Mouse (Mus musculus) megakaryocyte-erythroid progenitor cell, adult 5-6 weeks (primary cell): ENCODE measurements around the gene Dusp7. TPM values are rescaled to one million over a fixed set of nuclear protein-coding genes. Genes with fewer than 3 reads are reported as not detected.

Experiments
- ATAC-seq: replicated peaks from 2 replicates; pipeline ENCODE4 v1.8.0; 2016; ENCODE audit warnings: mild to moderate bottlenecking, inconsistent platforms; ENCODE audit not compliant: severe bottlenecking, poor library complexity, low FRiP score, low TSS enrichment
- total RNA-seq, 2 experiments: library from RNA; stranded (forward) in 1 of 2; stranded (reverse) in 1 of 2; fragments of 200-1000, 215-1000 nt in 1 of 2; fragments of >200 nt in 1 of 2; fragmentation: Nextera tagmentation in 1 of 2; gene quantifications; 2 replicates each; pipeline ENCODE4 v1.2.3; 2014 to 2017

Gene Dusp7
- total RNA-seq, 2 experiments from 2014 or later: 7.2 to 19.0 TPM

DNA sequence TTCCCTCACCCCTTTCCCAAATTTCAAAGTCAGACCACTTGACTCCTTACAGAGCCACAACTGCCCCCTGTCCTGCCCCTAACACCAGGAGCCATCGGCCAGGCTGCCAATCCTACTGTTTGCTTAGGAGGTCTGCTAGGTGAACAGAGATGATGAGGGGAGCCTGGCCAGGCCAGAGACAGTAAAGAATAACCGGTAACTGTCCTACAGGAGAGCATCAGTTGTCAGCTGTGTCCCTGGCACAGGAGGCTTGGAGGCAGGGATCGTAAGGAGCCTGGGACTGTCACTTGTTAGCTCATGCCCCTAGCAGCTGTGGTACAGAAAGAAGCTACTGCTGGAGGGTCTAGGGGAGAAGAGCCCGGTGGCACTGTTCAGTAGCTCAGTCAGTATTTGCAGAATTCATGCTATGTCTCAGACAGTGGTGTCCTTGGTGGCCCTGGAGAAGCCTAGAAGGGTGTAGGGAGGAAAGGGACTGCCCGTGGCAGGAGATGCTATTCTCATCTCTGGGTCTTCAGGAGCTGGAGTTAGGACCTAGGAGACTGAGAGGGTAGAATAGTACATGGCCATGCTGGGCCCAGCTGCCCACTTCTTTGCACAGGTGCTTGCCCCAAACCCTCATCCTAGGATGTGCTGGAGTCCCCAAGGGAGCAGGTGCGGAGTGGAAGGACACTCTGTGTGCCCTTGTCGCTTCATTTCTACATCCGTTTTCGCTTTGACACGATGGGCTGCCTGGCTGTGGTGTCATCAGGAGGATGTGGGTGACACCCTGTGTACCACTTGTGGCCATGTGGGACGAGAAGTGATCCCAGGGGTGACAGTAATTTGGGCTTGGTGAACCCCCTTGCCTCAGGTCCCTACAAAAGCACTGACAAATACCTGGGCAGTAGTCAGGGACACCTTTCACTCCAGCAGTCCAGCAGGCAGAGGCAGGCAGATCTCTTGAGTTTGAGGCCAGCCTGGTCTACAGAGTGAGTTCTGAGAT, 4.3 kb downstream of the Dusp7 start:
- no peak for ATAC-seq

- ATAC-seq: no peak
Measured at GRCm38 (mm10) chr9:106373973-106374372, 5.5 kb downstream of the Dusp7 start.

GRCm38 (mm10) chr9:106377247-106377646, 8.8 kb downstream of the Dusp7 start:
- ATAC-seq: no peak

DNA sequence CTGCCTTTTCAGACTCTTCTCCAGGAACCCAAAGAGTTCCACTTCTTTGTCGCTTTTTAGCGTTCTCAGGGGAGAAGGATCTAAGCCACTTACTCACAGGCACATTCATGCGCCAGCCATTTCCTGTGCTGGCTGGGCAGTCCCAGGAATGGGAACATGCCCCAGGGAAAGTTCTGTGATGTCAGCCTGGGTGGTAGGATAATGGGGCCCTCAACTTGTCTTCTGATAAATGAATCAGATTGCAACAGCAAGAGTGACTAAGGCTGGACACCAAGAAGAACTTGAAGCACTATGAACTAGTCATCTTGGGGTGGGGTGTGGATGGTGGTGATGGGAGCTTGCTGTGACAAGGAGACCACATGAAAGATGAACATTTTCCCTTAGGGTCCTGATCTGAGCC, 9.6 kb downstream of the Dusp7 start:
- ATAC-seq: no peak

- no peak for ATAC-seq
Measured at GRCm38 (mm10) chr9:106378753-106379152, 10.3 kb downstream of the Dusp7 start.

DNA sequence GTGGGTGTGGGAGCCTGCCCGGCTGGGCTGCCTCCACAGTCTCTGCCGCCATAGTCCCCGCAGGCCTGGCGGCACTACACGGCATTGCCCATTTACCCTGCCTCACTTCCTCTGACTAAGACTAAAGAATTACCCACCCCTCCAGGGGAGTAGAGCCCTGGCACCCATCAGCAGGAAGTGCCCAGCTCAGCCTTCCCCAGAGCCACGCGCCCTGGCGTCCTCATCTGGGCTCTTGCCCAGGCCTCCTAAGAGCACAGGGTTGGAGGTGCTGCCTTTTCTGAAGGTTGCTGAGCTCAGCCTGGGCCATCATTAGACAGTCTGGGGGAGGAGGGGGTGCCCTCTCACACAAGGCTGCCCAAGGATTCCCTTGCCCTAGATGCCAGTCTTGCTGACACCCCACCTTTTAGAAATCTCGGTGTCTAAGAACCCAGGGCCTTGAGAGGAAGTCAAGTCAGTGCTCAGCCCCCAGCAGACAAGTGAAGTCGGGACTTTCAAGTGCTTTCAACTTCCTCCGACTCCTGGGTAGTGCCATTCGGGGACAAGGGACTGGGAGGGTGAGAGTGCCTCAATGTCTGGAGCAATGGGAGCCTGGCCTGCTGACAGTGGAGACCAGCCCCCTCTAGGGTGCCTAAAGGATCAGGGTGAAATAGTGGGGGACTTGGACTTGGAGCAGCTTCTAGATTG, 17.9 kb downstream of the Dusp7 start:
- ATAC-seq: no peak

DNA sequence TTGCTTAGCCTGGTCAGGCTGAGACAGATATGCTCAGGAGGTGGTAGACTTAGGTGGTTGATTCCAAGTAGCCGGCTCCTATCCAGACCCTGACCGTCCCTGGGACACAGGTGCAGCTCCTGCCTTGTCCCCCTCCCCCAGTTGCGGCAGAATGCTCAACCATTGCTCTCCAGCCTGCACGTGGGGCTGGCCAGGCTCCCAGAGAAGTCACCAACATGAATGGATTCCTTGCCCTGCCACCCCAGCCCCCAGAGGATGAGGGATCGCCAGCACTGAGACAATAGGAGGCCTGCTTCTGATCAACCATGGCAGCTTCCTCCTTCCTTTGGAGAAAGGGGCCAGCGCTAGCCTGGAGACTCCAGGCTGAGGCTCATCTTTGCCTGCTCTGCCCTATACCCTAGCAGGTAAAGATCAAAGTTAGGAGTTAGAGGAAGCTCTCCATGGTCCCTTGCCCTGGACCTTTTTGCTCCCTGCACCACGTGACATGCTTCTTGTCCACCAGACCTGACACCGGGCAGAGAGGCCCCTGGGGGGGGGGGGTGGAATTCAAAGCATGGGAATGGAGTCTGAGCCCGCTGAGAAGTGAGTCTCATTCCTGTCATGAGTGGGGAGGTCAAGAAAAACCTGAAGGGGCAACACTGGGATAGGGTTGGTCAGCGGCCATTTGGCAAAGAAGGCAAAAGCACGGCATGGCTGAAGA, 24.5 kb downstream of the Dusp7 start:
- no peak for ATAC-seq

- ATAC-seq: peak; percentile 52
Measured at GRCm38 (mm10) chr9:106393548-106393947, 25.1 kb downstream of the Dusp7 start.

- peak; percentile 69 for ATAC-seq
Measured at GRCm38 (mm10) chr9:106394649-106395602, 26.5 kb downstream of the Dusp7 start.

- ATAC-seq: no peak
Measured at GRCm38 (mm10) chr9:106397733-106398132, 29.3 kb downstream of the Dusp7 start.

GRCm38 (mm10) chr9:106398667-106399311, 30.4 kb downstream of the Dusp7 start:
- ATAC-seq: peak; percentile 81

- no peak for ATAC-seq
Measured at GRCm38 (mm10) chr9:106399808-106400207, 31.4 kb downstream of the Dusp7 start.

DNA sequence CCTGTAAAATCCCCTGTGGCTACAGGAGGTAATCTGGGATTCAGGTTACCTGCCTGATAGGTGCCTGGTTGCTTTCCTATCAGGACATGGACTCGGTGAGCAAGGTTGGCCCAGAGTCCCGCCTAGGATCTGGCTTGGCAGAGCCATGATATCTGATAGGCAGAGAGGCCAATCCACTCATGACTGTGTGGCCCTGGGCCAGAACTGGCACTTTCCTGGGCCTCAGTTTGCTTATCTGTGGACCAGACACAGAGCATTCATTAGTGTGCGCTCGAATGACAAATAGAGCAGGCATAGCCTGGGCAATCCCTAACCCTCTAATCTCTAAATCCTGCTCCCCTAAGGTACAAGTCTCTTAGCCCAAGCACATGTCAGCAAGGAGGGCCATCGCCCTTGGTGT, 33.7 kb downstream of the Dusp7 start:
- peak; percentile 82 for ATAC-seq

DNA sequence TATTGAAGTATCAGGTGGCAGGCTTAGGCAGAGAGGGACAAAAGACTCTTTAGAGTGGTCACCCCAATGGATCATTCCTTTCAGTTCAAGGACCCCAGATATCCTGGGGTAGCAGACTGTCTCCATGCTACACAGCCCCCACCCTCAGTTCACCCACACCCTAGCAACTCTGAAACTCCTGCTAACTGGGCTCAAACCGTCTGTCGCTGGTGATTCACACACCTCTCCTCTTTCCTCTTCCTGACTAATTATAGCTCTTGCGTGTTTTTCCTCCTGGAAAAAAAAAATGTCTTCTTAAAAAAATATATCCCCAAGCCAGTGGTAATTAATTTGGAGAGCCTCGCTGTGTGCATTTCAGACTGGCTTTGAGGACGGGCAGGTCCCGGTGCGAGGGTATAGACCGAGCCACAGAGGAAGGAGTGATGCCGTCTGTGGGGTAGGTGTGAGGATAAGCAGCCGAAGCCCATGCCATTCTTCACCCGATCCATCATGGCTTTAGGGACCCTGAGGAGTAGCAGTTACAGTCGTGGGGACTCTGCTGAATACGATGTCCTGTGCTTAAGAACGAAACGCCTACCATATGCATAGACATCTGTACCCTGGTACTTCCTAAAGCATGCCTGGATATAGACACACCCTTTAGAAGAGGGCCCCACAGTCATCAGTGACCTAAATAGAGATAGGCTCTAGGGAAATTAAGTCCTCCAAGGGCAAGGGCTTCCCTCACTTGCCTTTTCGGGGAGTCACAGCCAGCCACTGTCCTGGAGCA, 34.4 kb downstream of the Dusp7 start:
- no peak for ATAC-seq

GRCm38 (mm10) chr9:106405275-106405674, 36.8 kb downstream of the Dusp7 start:
- ATAC-seq: no peak

- no peak for ATAC-seq
Measured at GRCm38 (mm10) chr9:106406443-106407078, 38.1 kb downstream of the Dusp7 start.

GRCm38 (mm10) chr9:106409096-106409495, 40.7 kb downstream of the Dusp7 start:
- ATAC-seq: no peak
